Mouse (Mus musculus): ENCODE measurements at regions not wholly inside any gene's neighbourhood (a gene's known extent, or its start where the extent isn't known, plus 50 kb on each side); places are given as distances from the start of the nearest gene placed in this dataset.

- ATAC-seq (replicated peaks; ENCODE audit: low FRiP score, poor library complexity, severe bottlenecking) = no peak
Observed at GRCm38 (mm10) chr15:27109130-27109529, 213.8 kb upstream of the Fbxl7 start.

GRCm38 (mm10) chr15:27129697-27130096 lies 234.3 kb upstream of the Fbxl7 start:
- ATAC-seq (replicated peaks; ENCODE audit: low FRiP score, poor library complexity, severe bottlenecking) = no peak

- ATAC-seq (replicated peaks; ENCODE audit: low FRiP score, poor library complexity, severe bottlenecking) = no peak
Observed at GRCm38 (mm10) chr15:27132761-27133160, 237.4 kb upstream of the Fbxl7 start.

GRCm38 (mm10) chr15:27137580-27137979 lies 242.2 kb upstream of the Fbxl7 start:
- no peak for ATAC-seq (replicated peaks; ENCODE audit: low FRiP score, poor library complexity, severe bottlenecking)

GRCm38 (mm10) chr15:27145860-27146259 lies 250.5 kb upstream of the Fbxl7 start:
- no peak for ATAC-seq (replicated peaks; ENCODE audit: low FRiP score, poor library complexity, severe bottlenecking)

GRCm38 (mm10) chr15:27160986-27161385 lies 265.6 kb upstream of the Fbxl7 start:
- ATAC-seq (replicated peaks; ENCODE audit: low FRiP score, poor library complexity, severe bottlenecking) = no peak

GRCm38 (mm10) chr15:27167484-27167883 lies 272.1 kb upstream of the Fbxl7 start:
- no peak for ATAC-seq (replicated peaks; ENCODE audit: low FRiP score, poor library complexity, severe bottlenecking)

- ATAC-seq (replicated peaks; ENCODE audit: low FRiP score, poor library complexity, severe bottlenecking) = no peak
Observed at GRCm38 (mm10) chr15:27169846-27170245, 274.5 kb upstream of the Fbxl7 start.

- no peak for ATAC-seq (replicated peaks; ENCODE audit: low FRiP score, poor library complexity, severe bottlenecking)
Observed at GRCm38 (mm10) chr15:27173506-27173905, 278.1 kb upstream of the Fbxl7 start.

GRCm38 (mm10) chr15:27178084-27178935 lies 282.9 kb upstream of the Fbxl7 start:
- ATAC-seq (replicated peaks; ENCODE audit: low FRiP score, poor library complexity, severe bottlenecking) = no peak

- ATAC-seq (replicated peaks; ENCODE audit: low FRiP score, poor library complexity, severe bottlenecking) = no peak
Observed at GRCm38 (mm10) chr15:27189699-27190098, 276.8 kb upstream of the Ank start.

- ATAC-seq (replicated peaks; ENCODE audit: low FRiP score, poor library complexity, severe bottlenecking) = no peak
Observed at GRCm38 (mm10) chr15:27201513-27201912, 265.0 kb upstream of the Ank start.

GRCm38 (mm10) chr15:27204888-27205287 lies 261.6 kb upstream of the Ank start:
- ATAC-seq (replicated peaks; ENCODE audit: low FRiP score, poor library complexity, severe bottlenecking) = no peak

GRCm38 (mm10) chr15:27207446-27207845 lies 259.0 kb upstream of the Ank start:
- no peak for ATAC-seq (replicated peaks; ENCODE audit: low FRiP score, poor library complexity, severe bottlenecking)

- ATAC-seq (replicated peaks; ENCODE audit: low FRiP score, poor library complexity, severe bottlenecking) = no peak
Observed at GRCm38 (mm10) chr15:27216387-27216786, 250.1 kb upstream of the Ank start.

GRCm38 (mm10) chr15:27219126-27219738 lies 247.2 kb upstream of the Ank start:
- no peak for ATAC-seq (replicated peaks; ENCODE audit: low FRiP score, poor library complexity, severe bottlenecking)

- ATAC-seq (replicated peaks; ENCODE audit: low FRiP score, poor library complexity, severe bottlenecking) = no peak
Observed at GRCm38 (mm10) chr15:27223610-27224511, 242.6 kb upstream of the Ank start.

- ATAC-seq (replicated peaks; ENCODE audit: low FRiP score, poor library complexity, severe bottlenecking) = no peak
Observed at GRCm38 (mm10) chr15:27224512-27224850, 242.0 kb upstream of the Ank start.

GRCm38 (mm10) chr15:27232804-27233203 lies 233.7 kb upstream of the Ank start:
- no peak for ATAC-seq (replicated peaks; ENCODE audit: low FRiP score, poor library complexity, severe bottlenecking)

GRCm38 (mm10) chr15:27234770-27235169 lies 231.7 kb upstream of the Ank start:
- no peak for ATAC-seq (replicated peaks; ENCODE audit: low FRiP score, poor library complexity, severe bottlenecking)

- ATAC-seq (replicated peaks; ENCODE audit: low FRiP score, poor library complexity, severe bottlenecking) = no peak
Observed at GRCm38 (mm10) chr15:27238301-27238700, 228.2 kb upstream of the Ank start.
